Mouse (Mus musculus) spleen, embryonic (tissue): ENCODE measurements around the gene B3galt6.

Experiments
- CTCF ChIA-PET: fragments of 350-600 bp; sonication (Branson Sonifier 250); formaldehyde crosslinking; loops from one replicate; lab custom pipeline; 2022; lab: Charles Lee

The B3galt6 gene

DNA sequence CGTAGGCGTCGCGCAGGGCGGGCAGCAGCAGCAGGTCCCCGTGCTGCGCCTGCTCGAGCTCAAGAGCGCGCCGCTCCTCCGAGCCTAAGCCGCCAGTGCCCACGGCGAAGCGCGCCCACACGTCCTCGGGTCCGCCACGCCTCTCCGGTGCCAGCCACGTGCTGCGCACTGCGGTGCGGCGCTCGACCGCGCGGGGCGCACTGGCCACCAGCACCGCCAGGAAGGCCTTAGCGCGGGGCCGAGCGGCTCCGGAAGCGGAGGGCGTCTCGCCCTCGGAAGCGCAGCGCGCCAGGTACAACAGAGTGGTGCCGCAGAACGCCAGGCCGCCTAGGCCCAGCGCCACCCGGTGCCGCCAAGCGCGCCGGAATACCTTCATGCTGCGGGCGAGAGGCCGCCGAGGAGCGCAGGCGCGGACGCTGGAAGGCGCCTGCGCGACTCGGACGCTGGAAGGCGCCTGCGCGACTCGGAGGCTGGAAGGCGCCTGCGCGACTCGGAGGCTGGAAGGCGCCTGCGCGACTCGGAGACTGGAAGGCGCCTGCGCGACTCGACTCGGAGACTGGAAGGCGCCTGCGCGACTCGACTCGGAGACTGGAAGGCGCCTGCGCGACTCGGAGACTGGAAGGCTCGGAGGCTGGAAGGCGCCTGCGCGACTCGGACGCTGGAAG lies at the start of gene B3galt6, which contains the start of gene Sdf4:
B3galt6 (minus strand) TSS at position 409 of the 665 bp plus-strand sequence.
Sdf4 (plus strand) TSS at position 632 of the 665 bp plus-strand sequence.
- CTCF ChIA-PET: interaction anchor here (0.7 kb wide), 1 partner anchor 122 kb away, joined by 3 read pairs; no protein-coding TSS in a partner anchor

GRCm38 (mm10) chr4:156034901-156035300 lies 42.5 kb upstream of the B3galt6 start:
- CTCF ChIA-PET: interaction anchor here (0.9 kb wide), 1 partner anchor 37 kb away, joined by 3 read pairs; no protein-coding TSS in a partner anchor

DNA sequence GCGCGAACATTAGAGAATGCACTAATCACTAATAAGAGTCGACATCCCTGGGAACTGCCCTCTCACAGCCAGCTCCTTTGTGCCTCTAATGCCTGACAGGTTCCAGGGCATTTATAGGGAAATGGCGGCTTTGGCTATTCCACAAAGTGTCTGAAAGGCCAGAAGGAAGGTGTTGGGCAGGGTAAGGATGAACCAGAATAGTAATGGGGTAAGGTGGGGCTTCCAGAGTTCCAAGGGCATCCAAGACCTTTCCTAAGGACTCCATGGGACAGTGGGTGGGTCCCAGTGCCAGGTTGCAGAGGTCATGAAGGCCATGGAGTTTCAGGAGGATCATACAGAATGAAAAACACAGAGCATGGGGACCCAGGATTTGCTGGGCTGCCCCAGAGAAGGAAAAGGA lies 41.9 kb upstream of the B3galt6 start:
- CTCF ChIA-PET: no interaction called here

DNA sequence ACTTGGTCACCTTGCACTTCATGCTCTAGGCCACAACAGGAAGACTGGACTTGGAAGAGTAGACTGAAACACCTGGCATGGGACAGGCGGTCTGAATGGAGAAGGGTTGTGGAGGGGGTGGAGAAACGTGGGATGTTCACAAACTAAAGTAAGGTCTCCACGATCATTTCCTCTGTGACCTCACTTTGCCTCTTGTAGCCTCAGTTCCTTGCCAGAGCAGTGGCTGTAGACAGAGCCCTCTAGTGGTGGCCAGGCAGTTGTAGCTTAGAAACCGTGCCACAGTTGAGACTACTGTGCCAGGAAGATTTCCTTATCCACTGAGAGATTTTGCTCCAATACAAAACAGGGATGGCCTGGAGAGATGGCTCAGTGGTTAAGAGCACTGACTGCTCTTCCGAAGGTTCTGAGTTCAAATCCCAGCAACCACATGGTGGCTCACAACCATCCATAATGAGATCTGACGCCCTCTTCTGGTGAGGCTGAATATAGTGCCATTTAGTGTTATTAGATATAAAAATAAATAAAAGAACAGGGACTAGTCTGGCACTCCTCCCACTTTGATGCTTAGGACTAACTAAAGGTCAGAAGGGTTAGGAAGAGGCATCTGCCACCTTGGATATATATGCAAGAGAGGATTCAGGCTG lies 41.1 kb upstream of the B3galt6 start:
- CTCF ChIA-PET: no interaction called here

GRCm38 (mm10) chr4:156032856-156033255 lies 40.4 kb upstream of the B3galt6 start:
- CTCF ChIA-PET: interaction anchor here (0.5 kb wide), 1 partner anchor 78 kb away, joined by 3 read pairs; no protein-coding TSS in a partner anchor

GRCm38 (mm10) chr4:156031593-156032391 lies 39.3 kb upstream of the B3galt6 start:
- CTCF ChIA-PET: interaction anchor here (0.6 kb wide), 1 partner anchor 1107 kb away, joined by 3 read pairs; no protein-coding TSS in a partner anchor

DNA sequence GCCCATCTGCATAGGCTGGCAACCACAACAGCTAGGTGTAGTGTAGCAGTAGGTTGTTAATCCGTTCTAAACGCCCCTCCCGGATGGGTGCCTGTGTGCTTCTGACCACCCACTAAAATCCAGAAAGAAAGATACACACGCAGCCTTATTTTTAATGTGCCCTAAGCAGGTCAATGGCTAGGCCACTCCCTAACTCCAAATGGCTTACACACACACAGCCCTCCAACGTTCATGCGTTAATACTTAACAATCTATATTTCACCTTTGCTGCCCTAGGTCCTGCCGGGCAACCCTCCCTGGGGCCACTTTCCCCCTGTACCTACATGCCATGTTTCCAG lies 38.8 kb upstream of the B3galt6 start:
- CTCF ChIA-PET: no interaction called here

- CTCF ChIA-PET: no interaction called here
Measured at GRCm38 (mm10) chr4:156030651-156031118, 38.2 kb upstream of the B3galt6 start.

DNA sequence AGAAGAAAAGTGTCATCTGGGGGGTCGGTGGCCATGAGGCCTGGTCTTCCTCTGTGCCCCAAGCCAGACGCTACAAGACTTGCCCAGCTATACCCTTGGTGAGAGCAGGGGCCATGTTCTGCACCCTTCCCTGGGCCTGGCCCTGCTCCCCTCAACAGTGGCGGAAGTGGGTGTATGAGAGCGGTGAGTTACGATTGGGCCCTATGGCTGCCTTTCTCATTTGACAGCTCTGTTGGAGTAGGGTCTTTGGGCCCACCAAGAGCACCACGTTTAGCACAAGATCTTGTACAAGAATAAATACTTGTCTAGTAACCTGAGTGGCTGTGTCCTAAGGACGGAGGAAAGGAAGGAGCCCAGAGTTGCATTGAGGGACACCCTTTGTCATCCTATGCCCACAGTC lies 36.1 kb upstream of the B3galt6 start:
- CTCF ChIA-PET: interaction anchor here (0.6 kb wide), 1 partner anchor 67 kb away, joined by 3 read pairs; no protein-coding TSS in a partner anchor

DNA sequence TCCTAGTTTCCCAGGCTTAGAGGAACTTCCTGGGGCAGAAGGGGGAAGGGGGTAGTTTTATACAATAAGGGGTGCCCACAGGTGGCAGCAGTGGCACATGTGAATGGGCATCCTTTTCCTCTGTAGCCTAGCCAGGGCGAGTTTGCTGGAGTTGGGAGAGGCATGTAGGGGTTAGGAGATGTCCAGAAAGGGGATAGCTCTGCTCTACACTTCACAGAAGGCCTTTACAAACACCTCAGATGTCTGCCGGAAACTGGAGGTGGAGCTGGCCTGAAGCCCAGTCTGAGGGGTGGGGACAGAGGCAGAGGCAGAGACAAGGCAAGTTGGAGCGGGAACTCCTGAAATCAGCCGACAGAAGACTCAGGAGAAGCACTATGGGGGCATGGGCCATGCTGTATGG lies 33.6 kb upstream of the B3galt6 start, which contains the start of gene Tnfrsf18:
Tnfrsf18 (plus strand) TSS at position 152 of the 400 bp plus-strand sequence.
- CTCF ChIA-PET: no interaction called here

- CTCF ChIA-PET: no interaction called here
Measured at GRCm38 (mm10) chr4:156024184-156024583, 31.7 kb upstream of the B3galt6 start.

- CTCF ChIA-PET: no interaction called here
Measured at GRCm38 (mm10) chr4:156023520-156023919, 31.1 kb upstream of the B3galt6 start.

DNA sequence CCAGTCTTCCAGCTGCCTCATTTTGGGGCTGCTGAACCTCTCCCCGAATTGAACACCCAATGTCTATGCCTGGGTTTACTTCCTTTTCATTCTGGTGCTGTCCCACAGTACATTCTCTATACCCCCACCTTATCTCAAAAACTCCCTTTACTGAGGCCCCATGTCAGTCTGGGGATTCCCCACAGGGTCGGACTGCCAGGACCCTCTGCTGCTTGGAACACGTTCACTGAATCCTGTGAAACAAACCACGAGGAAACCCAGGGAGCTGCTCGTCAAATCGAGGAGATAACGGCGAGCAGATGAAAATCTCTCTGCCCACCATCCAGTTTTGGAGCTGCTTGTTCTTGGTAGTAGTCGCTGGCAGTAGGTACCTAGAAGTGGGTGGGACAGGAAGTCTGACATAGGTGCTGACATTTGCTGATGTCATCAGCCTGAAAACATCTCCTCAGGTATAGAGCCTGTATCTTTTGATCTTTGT lies 29.5 kb upstream of the B3galt6 start:
- CTCF ChIA-PET: no interaction called here

- CTCF ChIA-PET: no interaction called here
Measured at GRCm38 (mm10) chr4:156021381-156021780, 28.9 kb upstream of the B3galt6 start.

DNA sequence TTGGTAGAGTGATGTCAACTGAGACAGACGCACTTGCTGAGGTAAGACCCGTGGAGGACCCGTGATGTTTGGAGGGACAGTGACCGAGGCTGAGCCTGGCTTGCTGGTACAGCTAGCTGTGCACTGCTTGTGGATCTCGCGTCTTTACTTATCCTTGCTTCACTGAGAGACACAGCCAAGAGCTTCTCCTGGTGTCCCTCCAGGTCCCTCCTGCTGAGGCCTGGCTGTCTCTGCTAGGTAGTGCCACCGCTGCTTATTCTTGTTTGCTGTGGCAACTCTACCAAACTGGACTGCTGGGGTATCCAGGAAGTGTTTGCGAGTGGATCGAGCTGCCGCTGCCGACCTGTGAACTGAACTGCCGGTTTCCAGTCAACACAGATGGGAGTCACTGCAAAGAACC lies 27.3 kb upstream of the B3galt6 start:
- CTCF ChIA-PET: no interaction called here

- CTCF ChIA-PET: no interaction called here
Measured at GRCm38 (mm10) chr4:156014436-156014835, 22.0 kb upstream of the B3galt6 start.

GRCm38 (mm10) chr4:156013637-156014036 lies 21.2 kb upstream of the B3galt6 start, which contains the start of gene Tnfrsf4:
TSS of gene Tnfrsf4 (plus strand) at chr4:156013843.
- CTCF ChIA-PET: no interaction called here

DNA sequence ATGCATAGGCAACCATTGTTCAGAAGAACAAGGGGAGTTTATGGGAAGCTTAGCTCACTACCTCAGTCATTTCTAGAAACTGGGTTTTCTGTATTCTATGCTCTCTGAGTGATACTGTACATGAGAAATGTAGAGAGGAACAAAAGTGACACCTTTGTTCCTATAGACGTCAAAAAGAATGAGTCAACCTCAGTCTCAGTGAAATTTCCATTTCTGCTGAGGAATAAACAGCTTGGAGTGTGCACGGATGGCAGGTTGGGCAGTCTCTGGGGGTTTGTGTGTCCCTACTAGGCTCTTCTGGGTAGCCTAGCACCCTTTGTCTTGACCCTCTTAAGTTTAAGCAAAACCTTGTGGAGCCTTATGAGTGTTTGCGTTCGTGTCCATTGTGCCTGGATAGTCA lies 15.9 kb upstream of the B3galt6 start:
- CTCF ChIA-PET: no interaction called here

- CTCF ChIA-PET: no interaction called here
Measured at GRCm38 (mm10) chr4:156004109-156004508, 11.7 kb upstream of the B3galt6 start.

- CTCF ChIA-PET: no interaction called here
Measured at GRCm38 (mm10) chr4:155993606-155994005, 1.2 kb upstream of the B3galt6 start.

- CTCF ChIA-PET: interaction anchor here (0.7 kb wide), 1 partner anchor 122 kb away, joined by 3 read pairs; no protein-coding TSS in a partner anchor
Measured at GRCm38 (mm10) chr4:155992906-155993547, 578 bp upstream of the B3galt6 start.
